Mouse (Mus musculus): ENCODE data around the gene Abca16.

Abca16 gene

DNA sequence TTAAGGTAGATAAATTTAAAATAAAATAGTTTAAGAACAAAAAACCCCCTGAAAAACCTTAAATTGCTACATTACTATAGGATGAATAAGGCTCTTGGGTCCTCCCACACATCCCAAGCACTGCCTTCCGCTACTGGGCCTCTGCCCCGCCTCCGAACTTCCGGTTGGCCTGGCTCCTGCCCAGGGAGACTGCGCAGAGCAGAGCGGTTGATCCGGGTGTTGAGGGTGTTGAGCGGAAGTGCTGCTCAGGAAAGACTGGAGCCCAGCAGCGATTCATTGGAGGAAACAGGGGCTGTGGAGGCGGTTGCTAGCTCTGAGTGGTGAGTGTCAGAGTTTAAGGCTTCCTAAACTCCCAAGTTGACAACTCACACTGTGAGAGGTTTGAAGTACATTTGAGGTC, at the start of gene Abca16:
Abca16 (plus strand) TSS at position 201 of the 400 bp plus-strand sequence.
- DNase-seq (ENCODE audit: low spot score), result no peak

DNA sequence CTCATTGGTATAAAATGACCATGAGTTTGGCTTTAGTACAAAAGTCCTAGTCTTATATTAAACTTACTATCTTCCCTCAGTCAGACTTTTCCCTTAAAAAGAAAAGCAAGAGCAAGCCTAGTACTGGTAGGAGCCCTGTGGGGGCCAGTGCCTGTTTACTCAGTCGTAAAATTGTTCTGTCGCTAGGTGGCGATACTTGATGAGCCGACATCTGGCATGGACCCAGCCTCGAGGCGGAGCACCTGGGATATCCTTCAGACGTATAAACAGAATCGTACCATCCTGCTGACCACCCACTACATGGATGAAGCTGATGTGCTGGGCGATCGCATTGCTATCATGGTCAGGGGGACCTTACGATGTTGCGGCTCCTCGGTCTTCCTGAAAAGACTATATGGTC, 48.3 kb upstream of the Abca16 start:
- DNase-seq (ENCODE audit: low spot score), result peak; percentile 73

DNA sequence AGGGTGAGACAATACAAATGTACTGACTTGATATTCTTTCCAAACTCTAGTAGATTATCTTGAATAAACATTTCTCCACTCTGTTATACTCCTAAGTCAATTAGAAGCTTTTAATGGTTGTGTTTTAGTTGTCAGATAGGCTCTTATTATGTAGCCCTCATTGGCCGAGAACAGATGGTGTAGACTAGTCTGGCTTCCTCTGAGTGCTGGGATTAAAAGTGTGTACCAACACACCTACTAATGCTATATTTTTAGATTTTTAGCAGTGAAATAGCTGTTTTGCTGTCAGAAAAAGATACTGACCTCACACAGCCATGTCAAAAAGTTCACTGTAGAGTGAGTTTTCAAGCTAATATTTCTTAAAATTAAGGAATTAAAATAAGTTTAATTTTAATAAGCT, 2.9 kb downstream of the Abca16 start:
- no peak for DNase-seq (ENCODE audit: low spot score)

DNA sequence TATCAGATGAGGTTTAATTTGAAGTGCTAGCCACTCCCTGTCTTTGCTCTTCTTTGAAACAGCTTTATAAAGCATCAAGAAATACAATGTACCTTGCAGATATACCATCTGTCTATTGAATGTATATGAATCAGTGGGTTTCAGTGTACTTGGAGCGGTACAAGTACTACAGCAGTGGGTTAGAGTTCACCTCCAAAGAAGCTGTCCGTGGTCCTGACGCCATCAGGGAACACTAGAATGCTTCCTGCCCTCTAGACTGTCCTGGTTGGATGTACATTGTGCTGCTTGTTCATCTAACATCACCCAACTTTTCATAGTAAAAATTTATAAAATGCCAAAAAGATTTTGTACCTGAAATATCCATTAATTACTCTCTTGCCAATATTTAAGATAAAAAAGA, 17.2 kb downstream of the Abca16 start:
- DNase-seq (ENCODE audit: low spot score), result peak; percentile 78

DNA sequence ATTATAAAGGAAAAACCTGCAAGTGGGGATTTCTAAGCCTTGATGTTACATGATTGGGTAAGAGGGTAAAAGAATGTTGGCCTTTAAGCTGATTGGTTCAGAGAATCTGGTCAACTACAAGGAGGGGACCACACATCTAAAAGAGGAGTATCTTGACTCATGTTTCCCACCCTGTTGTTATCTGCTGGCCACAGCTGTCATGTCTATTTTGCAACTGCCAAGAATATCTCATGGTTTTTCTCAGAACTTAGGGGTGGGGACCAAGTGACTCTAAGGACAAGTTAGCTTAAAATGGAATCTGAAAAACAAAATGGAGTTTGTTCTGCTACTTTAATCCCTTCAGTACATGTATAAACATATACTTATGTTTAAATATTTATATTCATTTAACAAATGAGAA, 22.0 kb downstream of the Abca16 start:
- DNase-seq (ENCODE audit: low spot score), result no peak

DNA sequence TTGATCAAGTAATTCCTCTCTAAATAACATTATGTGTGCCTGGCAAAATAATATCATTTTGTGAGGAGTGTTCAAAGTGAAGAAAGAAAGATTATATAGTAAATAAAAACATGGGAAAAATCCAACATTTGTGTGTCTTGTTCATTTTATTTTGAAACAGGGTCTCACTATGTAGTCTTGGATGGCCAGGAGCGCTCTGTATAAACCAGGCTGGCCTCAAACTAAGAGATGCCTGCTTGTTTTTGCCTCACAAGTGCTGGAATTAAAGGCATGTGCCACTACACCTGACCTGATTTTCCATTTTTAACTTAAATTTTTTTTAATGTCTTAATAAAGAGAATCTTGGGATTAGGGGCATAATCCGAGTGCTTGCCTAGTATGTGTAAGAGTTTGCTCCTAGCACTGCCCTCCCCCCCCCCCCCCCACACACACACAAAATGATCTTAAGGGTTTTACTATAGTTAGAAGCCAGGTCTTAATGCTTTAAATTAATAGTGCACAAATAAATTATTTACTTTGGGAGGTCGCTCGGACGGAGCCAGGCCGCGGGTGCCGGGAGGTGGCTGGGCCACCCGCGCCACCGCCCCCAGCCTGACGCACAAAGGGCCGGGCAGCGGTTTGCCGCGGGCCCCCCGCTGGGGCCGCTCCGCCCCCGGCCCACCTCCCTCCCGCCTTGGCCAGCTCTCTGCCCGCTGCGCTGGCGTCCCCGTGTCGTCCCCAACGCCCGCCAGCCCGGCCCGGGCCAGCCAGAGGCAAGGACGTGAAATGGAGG, 94.6 kb downstream of the Abca16 start:
- DNase-seq (ENCODE audit: low spot score), result no peak

DNA sequence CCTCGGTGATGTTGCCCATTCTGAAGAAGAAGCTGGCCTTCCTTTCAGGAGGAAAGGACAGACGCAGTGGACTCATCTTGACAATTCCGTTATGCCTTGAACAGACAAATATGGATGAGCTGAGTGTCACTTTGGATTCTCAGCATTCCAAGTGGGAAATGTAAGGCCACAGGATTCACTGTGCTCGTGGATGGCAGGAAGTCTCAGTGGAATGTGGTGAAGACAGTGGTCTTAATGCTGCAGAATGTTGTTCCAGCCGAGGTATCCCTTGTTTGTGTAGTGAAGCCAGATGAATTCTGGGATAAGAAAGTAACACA, 95.2 kb downstream of the Abca16 start:
- peak; percentile 18 for DNase-seq (ENCODE audit: low spot score)

DNA sequence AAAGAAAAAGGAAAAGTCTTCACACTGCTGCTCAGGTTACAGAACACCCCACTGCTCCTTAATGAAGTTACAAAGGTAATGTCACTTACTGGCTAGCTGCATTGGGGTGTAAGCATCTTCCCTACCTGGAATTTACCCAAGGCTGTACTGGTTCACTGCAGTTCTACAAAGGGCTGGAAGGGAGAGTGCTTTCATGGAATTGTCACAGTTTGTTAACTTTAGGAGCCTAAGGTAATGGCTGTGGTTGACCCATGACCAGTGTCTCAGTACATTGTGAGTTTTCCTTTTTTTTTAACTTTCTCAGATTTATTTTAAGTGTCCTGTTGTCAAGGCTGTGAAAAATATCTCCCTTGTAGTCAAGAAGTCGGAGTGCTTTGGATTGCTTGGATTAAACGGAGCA, 125.4 kb downstream of the Abca16 start:
- no peak for DNase-seq (ENCODE audit: low spot score)

DNA sequence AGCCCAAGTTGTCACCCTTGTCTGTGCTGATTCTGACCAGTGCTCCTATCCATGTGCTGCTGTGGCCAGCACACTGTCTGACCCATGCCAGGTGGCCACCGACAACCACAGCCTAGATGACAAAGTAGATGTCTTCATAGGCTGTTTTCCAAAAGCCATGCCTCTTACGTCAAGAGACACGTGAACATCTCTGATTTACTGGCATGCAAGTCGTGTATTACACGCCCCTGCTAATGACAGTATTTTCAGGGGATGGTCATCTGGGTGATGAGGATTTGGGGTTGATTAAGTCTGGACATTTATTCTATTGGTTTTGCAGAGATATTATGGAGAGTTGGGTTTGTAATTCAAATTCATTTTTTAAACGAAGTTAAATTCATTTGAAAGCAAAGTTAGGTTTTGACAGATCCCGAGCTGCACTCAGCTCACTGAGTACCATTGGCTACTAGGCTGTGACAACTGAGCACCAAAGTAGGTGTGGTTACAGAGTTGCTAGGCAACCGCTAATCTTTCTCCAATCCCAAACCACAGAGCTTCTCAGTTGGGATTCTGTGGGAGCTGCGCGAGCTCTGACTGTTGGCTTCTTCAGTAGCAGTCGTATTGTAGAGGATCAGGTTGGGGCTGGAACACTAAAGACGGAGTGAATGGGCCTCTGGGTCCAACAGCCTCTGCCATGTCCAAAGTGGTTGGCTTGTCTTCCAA, 143.2 kb downstream of the Abca16 start:
- DNase-seq (ENCODE audit: low spot score), result peak; percentile 49

DNA sequence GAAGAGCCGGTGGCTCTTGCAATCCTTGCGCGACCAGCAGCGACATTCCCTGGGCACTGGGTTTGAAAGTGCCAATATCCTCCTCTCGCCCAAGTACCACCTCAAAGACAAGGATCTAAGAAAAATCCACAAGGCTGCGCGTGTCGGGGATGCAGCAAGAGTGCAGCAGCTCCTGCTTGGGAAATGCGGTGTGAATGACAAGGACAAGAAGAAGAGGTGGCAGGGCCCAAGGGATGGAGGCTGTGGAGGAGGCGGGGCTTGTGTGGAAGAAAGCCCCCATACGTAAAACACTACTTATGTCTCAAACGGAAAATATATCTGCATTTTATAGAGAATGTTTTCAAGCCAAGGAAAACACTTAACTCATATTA, 143.7 kb downstream of the Abca16 start:
- DNase-seq (ENCODE audit: low spot score), result no peak

DNA sequence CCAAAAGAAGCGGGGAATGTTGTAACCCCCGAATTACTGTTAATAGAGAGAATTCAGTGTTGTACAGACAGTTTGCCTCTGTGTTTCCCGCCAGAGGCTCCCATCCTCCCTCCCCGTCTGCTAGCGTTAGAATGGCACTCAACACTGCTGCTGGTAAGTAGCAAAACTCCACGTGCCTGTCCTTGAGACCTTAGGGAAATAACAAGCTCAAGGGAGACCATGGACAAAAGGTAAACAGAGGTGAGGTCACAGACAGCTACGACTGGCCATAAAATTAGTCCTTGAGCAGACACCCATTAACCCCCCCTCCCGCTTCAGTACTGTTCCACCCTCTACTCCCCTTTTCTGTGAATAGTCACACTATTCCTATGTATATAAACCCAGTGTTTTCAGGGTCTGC, 157.9 kb downstream of the Abca16 start:
- no peak for DNase-seq (ENCODE audit: low spot score)

DNA sequence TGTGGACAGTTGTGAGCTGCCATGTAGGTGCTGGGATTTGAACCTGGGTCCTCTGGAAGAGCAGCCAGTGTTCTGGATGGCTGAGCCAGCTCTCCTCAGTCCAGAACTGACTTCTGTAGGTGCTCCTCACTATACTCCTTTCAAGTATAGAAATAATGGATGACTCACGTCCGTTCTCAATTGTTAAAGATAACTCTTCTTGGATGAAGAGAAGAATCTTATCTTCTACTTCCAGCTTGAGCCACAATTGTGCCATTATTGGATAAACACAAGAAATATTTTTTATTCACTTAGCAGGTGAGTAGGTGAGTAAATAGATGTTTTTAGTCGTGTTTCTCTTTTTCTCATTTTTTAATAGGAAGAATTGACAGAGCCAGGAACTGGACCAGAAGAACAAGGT, 167.1 kb downstream of the Abca16 start:
- DNase-seq (ENCODE audit: low spot score), result no peak

Data from embryo, embryonic 10 days (tissue).